Mouse (Mus musculus): Measurements from ENCODE around the gene Mpc1. TPM values are rescaled to one million over a fixed set of nuclear protein-coding genes. Genes with fewer than 3 reads are reported as not detected.
A peak's percentile ranks its signal among the peaks of the same experiment; 100 is the strongest.
"Not testable (repeated sequence)": the region's sequence is repeated elsewhere in the genome, so short reads cannot be mapped to it uniquely, and the experiment has no call there.

Gene Mpc1
- polyA plus RNA-seq, 1 experiment from 2014 or later: 196 TPM

DNA sequence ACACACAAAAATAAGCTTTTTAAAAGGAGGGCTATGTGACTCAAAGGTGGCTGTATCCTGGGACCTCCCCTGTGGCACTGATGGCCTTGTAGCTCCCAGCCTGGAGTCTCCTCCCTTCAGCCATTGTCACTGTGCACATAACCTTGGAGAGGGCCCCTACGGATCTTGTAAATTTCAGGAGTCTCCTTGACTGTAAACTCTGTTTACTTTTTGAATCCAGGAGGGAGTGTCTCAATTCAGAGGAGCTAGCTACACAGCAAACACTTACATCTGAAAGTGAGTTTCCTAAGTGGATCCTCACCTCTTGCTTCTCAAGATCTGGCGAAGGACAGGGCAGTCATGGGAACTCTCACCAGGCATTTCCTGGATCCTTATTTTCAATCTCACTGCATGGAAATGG is 38.6 kb upstream of the Mpc1 start:
- no peak overlapping the region for H3K27ac ChIP-seq (ENCODE audit: low read length)
- H3K4me2 ChIP-seq (ENCODE audit: low read depth, low read length): no peak overlapping the region
- peak; percentile 59; the same call in 1 of the 2 replicates for ATAC-seq (ENCODE audit: low read depth)
- no peaks in the 10 kb centered on the region for H3K27me3 ChIP-seq (ENCODE audit: control insufficient read depth, insufficient read depth, low read depth, low read length)
- no peaks in the 10 kb centered on the region for H3K36me3 ChIP-seq (ENCODE audit: control insufficient read depth, insufficient read depth, low read length)
- WGBS: 40% methylated on average over 2 of the region's 2 CpGs
- peaks cover 4% of the 10 kb centered on the region; the same call in 1 of the 2 replicates for H3K4me1 ChIP-seq (replicated peaks; ENCODE audit: control insufficient read depth, insufficient read depth, low read length)
- no peak overlapping the region for H3K4me3 ChIP-seq (ENCODE audit: low read length)
- H3K9me3 ChIP-seq (ENCODE audit: control insufficient read depth, low read length): no peaks in the 10 kb centered on the region
- no peak overlapping the region for H3K9ac ChIP-seq (ENCODE audit: low read length)

DNA sequence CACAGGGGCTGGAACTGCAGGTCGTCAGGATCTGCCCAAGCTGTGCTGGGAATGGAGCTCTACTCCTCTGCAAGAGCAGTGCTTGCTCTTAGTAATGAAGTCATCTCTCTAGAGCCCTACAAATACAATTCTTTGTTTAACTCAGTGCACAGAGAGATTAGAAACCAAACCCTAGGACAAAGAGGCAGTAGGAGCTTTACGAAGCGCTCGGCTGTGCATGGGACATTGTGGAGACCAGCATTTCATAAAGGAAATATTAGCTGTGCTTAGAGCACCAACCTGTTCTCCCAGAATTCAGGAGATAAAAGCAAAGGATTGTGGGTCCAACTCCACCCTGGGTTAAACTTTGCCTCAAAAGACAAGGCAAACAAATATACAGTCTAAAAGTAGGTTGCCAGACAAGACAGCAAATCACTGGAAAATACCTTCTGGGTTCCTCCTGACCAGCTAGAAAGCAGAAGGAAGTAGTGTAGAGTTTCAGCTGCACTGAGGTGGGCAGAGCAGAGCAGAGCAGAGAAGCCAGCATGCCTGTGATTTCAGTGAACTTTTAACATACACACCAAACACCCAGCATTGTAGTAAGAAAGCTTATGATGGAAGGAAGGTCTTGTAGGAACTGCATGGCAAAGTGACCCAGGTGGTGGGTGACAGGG is 36.5 kb upstream of the Mpc1 start:
- Histone ChIP-seq H3K27me3 (ENCODE audit: control insufficient read depth, insufficient read depth, low read depth, low read length) (no peaks in the 10 kb centered on the region), H3K27ac (ENCODE audit: low read length) (no peak overlapping the region), H3K36me3 (ENCODE audit: control insufficient read depth, insufficient read depth, low read length) (no peaks in the 10 kb centered on the region), H3K9me3 (ENCODE audit: control insufficient read depth, low read length) (no peaks in the 10 kb centered on the region), H3K9ac (ENCODE audit: low read length) (no peak overlapping the region), H3K4me3 (ENCODE audit: low read length) (no peak overlapping the region), H3K4me1 (replicated peaks; ENCODE audit: control insufficient read depth, insufficient read depth, low read length) (peaks cover 4% of the 10 kb centered on the region; the same call in 1 of the 2 replicates), H3K4me2 (ENCODE audit: low read depth, low read length) (no peak overlapping the region)
- no peak for ATAC-seq (ENCODE audit: low read depth)
- WGBS: 63% methylated on average over 4 of the region's 4 CpGs

DNA sequence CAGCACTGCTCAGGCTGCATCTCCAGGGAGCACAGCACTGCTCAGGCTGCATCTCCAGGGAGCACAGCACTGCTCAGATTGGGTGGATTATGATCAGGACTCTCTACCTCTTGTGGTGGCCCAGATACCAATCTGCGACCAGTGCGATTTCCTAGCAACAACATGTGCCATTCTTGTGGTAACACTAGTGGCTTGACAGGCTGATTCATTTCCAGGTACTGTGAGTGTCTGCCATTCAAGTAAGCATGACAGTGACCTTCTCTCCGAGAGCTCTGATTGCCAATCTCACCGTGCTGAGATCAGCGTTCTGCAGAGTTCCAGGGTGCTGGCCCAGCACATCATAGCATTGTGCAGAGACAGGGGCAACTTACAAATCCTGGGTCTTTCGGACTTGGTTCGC is 31.0 kb upstream of the Mpc1 start:
- no peak overlapping the region for H3K27ac ChIP-seq (ENCODE audit: low read length)
- no peaks in the 10 kb centered on the region for H3K27me3 ChIP-seq (ENCODE audit: control insufficient read depth, insufficient read depth, low read depth, low read length)
- no peaks in the 10 kb centered on the region for H3K9me3 ChIP-seq (ENCODE audit: control insufficient read depth, low read length)
- no peak overlapping the region for H3K4me3 ChIP-seq (ENCODE audit: low read length)
- H3K4me2 ChIP-seq (ENCODE audit: low read depth, low read length): no peak overlapping the region
- H3K4me1 ChIP-seq (replicated peaks; ENCODE audit: control insufficient read depth, insufficient read depth, low read length): no peaks in the 10 kb centered on the region
- no peak for ATAC-seq (ENCODE audit: low read depth)
- 80% methylated on average over 7 of the region's 7 CpGs for WGBS
- no peak overlapping the region for H3K9ac ChIP-seq (ENCODE audit: low read length)
- no peaks in the 10 kb centered on the region for H3K36me3 ChIP-seq (ENCODE audit: control insufficient read depth, insufficient read depth, low read length)

DNA sequence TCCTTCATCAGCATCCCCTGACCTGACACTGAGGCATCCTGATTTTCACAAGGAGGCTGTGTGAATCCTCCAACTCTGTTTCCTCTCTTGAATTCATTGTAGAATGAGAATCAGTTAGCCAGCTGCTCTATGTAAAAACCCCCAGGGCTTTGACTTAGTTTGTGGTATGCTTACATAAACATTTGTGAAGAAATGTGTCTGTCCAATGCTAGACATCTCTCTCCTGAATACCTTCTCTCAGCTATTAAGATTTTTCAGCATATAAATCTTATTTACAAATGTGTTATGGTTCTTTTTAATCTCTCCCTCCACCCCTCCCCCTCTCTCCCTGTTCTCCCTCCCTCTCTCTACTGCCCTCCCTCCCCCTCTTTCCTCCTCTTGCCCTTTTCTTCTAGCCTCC is 28.4 kb upstream of the Mpc1 start:
- Histone ChIP-seq H3K4me2 (ENCODE audit: low read depth, low read length) (no peak overlapping the region), H3K27ac (ENCODE audit: low read length) (no peak overlapping the region), H3K27me3 (ENCODE audit: control insufficient read depth, insufficient read depth, low read depth, low read length) (no peaks in the 10 kb centered on the region), H3K4me3 (ENCODE audit: low read length) (no peak overlapping the region), H3K9me3 (ENCODE audit: control insufficient read depth, low read length) (no peaks in the 10 kb centered on the region), H3K4me1 (replicated peaks; ENCODE audit: control insufficient read depth, insufficient read depth, low read length) (no peaks in the 10 kb centered on the region), H3K36me3 (ENCODE audit: control insufficient read depth, insufficient read depth, low read length) (no peaks in the 10 kb centered on the region), H3K9ac (ENCODE audit: low read length) (no peak overlapping the region)
- no peak for ATAC-seq (ENCODE audit: low read depth)

DNA sequence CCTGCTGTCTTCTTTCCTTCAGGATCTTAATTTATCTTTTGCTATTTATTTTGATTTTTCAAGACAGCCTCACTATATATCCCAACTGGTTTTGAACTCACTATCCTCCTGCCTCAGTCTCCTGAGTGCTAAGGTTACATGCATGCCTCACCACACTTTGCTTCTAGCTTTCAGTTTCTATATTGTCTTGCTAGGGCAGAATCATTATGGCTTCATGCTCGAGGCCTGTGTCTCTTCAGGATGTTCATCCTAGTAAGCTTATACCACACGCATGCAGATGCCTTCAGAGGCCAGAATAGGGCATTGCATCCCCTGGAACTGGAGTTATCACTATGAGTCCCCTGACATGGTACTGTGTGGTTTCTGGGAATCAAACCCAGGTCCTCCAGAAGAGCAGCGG is 27.8 kb upstream of the Mpc1 start:
- Histone ChIP-seq H3K4me1 (replicated peaks; ENCODE audit: control insufficient read depth, insufficient read depth, low read length) (no peaks in the 10 kb centered on the region), H3K4me2 (ENCODE audit: low read depth, low read length) (no peak overlapping the region), H3K4me3 (ENCODE audit: low read length) (no peak overlapping the region), H3K9ac (ENCODE audit: low read length) (no peak overlapping the region), H3K27ac (ENCODE audit: low read length) (no peak overlapping the region), H3K27me3 (ENCODE audit: control insufficient read depth, insufficient read depth, low read depth, low read length) (no peaks in the 10 kb centered on the region), H3K9me3 (ENCODE audit: control insufficient read depth, low read length) (no peaks in the 10 kb centered on the region), H3K36me3 (ENCODE audit: control insufficient read depth, insufficient read depth, low read length) (no peaks in the 10 kb centered on the region)
- WGBS: 64% methylated on average over 3 of the region's 3 CpGs
- ATAC-seq (ENCODE audit: low read depth): no peak

DNA sequence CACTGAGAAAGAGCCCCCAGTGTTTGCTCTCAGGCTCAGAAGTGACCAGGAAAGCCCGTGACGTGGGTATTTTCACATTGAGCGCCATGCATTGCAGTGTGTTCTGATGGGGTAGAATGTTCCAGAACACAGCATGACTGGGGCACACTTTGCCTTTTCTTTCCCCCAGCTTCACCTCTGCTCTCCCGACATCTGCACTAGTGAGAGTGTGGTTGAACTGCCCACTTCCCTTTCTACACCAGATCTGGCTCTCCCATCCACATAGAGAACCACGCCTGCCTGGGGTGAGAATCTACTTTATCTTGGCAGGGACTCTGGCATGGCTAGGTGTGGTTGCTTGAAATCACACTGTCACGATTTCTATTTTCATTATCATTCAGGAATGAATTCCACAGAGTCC is 27.1 kb upstream of the Mpc1 start:
- Histone ChIP-seq H3K36me3 (ENCODE audit: control insufficient read depth, insufficient read depth, low read length) (no peaks in the 10 kb centered on the region), H3K4me1 (replicated peaks; ENCODE audit: control insufficient read depth, insufficient read depth, low read length) (no peaks in the 10 kb centered on the region), H3K9me3 (ENCODE audit: control insufficient read depth, low read length) (no peaks in the 10 kb centered on the region), H3K9ac (ENCODE audit: low read length) (no peak overlapping the region), H3K27ac (ENCODE audit: low read length) (no peak overlapping the region), H3K27me3 (ENCODE audit: control insufficient read depth, insufficient read depth, low read depth, low read length) (no peaks in the 10 kb centered on the region), H3K4me3 (ENCODE audit: low read length) (no peak overlapping the region), H3K4me2 (ENCODE audit: low read depth, low read length) (no peak overlapping the region)
- no peak for ATAC-seq (ENCODE audit: low read depth)
- 75% methylated on average over 6 of the region's 6 CpGs for WGBS

DNA sequence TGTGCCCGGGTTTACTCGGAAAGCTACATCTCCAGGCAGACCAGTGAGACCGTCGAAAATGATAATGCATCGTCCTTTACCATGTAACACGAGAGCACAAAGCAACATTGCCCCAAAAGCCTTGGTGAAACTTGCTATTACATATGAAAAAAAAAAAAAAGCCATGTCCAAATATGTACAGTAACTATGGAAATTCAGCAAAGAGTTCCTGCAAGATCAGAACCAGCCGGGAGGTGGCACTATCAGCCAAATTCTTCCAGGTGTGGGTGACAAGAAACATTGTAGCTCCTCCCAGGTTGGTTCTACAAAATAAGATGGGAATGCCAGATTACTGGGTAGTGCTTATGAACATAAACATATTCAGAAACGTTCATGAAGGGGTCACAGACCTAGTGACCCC is 25.7 kb upstream of the Mpc1 start:
- Histone ChIP-seq H3K9me3 (ENCODE audit: control insufficient read depth, low read length) (no peaks in the 10 kb centered on the region), H3K9ac (ENCODE audit: low read length) (no peak overlapping the region), H3K4me1 (replicated peaks; ENCODE audit: control insufficient read depth, insufficient read depth, low read length) (no peaks in the 10 kb centered on the region), H3K27ac (ENCODE audit: low read length) (no peak overlapping the region), H3K4me2 (ENCODE audit: low read depth, low read length) (no peak overlapping the region), H3K27me3 (ENCODE audit: control insufficient read depth, insufficient read depth, low read depth, low read length) (no peaks in the 10 kb centered on the region), H3K36me3 (ENCODE audit: control insufficient read depth, insufficient read depth, low read length) (no peaks in the 10 kb centered on the region), H3K4me3 (ENCODE audit: low read length) (no peak overlapping the region)
- ATAC-seq (ENCODE audit: low read depth): no peak
- 67% methylated on average over 8 of the region's 8 CpGs for WGBS

DNA sequence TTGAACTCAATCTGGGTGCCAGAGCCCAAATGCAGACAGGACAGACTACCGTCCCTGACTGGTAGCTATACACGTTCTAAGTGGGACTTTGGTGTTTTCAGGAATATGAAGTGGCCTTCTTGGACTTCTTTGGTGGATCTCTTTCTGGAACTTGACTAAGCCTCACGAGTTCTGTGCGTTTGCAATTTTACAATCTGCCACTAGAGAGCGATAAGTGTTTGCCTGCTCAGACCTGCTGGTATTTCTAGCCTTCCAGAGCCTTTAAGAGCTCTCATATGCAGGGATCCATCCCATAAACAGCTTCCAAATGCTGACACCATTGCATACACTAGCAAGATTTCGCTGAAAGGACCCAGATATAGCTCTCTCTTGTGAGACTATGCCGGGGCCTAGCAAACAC is 18.1 kb upstream of the Mpc1 start:
- peak; percentile 59; the same call in 1 of the 2 replicates for ATAC-seq (ENCODE audit: low read depth)
- not testable (repeated sequence) for H3K36me3 ChIP-seq (ENCODE audit: control insufficient read depth, insufficient read depth, low read length); H3K4me1 ChIP-seq (replicated peaks; ENCODE audit: control insufficient read depth, insufficient read depth, low read length); H3K9me3 ChIP-seq (ENCODE audit: control insufficient read depth, low read length); H3K4me3 ChIP-seq (ENCODE audit: low read length); H3K4me2 ChIP-seq (ENCODE audit: low read depth, low read length); H3K27ac ChIP-seq (ENCODE audit: low read length); H3K9ac ChIP-seq (ENCODE audit: low read length); H3K27me3 ChIP-seq (ENCODE audit: control insufficient read depth, insufficient read depth, low read depth, low read length)
- 17% methylated on average over 7 of the region's 7 CpGs for WGBS

DNA sequence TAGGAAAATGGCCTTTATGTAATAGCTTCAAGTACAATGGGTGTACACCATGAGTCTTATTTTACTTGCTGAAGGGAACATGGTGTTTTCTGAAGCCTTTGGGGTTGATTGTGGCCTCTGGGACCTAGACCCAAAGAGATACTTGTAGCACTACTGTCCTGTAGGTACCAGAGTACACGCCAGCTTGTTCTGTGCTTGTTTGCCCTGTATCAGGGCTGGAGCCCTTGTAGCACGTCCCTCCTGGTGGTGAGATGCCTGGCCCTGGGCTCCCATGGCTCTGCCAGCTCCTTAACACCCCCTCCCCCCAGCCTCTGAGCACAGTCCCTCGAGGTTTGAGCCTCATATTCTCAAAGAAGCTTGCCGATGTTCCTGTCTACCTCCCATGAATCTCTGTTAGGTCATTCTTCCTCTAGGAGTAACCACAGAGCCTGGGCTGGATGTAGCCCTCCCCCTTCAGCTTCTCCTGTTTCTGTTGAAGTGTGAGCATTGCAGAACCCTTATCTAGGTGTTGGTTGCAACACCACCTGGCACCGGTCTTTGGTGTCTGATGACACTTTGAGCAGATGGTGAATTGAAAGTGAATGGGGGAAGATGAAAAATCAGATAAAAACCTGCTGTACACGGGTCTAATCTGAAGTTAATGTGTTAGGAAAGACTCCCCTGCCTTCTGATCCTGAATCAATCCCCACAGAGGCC is 10.5 kb upstream of the Mpc1 start:
- Histone ChIP-seq H3K27me3 (ENCODE audit: control insufficient read depth, insufficient read depth, low read depth, low read length) (no peaks in the 10 kb centered on the region; the same call in 1 of the 2 replicates), H3K4me2 (ENCODE audit: low read depth, low read length) (no peak overlapping the region), H3K27ac (ENCODE audit: low read length) (no peak overlapping the region), H3K9me3 (ENCODE audit: control insufficient read depth, low read length) (no peaks in the 10 kb centered on the region), H3K36me3 (ENCODE audit: control insufficient read depth, insufficient read depth, low read length) (no peaks in the 10 kb centered on the region), H3K9ac (ENCODE audit: low read length) (no peak overlapping the region), H3K4me1 (replicated peaks; ENCODE audit: control insufficient read depth, insufficient read depth, low read length) (no peaks in the 10 kb centered on the region; the same call in 1 of the 2 replicates), H3K4me3 (ENCODE audit: low read length) (no peak overlapping the region)
- ATAC-seq (ENCODE audit: low read depth): no peak
- 28% methylated on average over 6 of the region's 6 CpGs for WGBS
